Mouse (Mus musculus) adrenal gland, adult (tissue): ENCODE data around the gene Hs3st5.
"Not testable (repeated sequence)": the region's sequence is repeated elsewhere in the genome, so short reads cannot be mapped to it uniquely, and the experiment has no call there.

Experiments
- DNase-seq, 2 experiments: peaks; one replicate each; pipeline ENCODE4 v3.0.0; 2022 to 2023; ENCODE audit warnings: low spot score in 1 of 2; ENCODE audit not compliant: inconsistent age in 2 of 2

Gene Hs3st5

GRCm38 (mm10) chr10:36556128-36556527 is 49.5 kb downstream of the Hs3st5 start:
- no peak for DNase-seq

- no peak for DNase-seq
Observed at GRCm38 (mm10) chr10:36557673-36558072, 51.1 kb downstream of the Hs3st5 start.

- DNase-seq, result no peak
Observed at GRCm38 (mm10) chr10:36558736-36559135, 52.1 kb downstream of the Hs3st5 start.

- no peak for DNase-seq
Observed at GRCm38 (mm10) chr10:36567258-36567657, 60.6 kb downstream of the Hs3st5 start.

- no peak for DNase-seq
Observed at GRCm38 (mm10) chr10:36572540-36572939, 65.9 kb downstream of the Hs3st5 start.

DNA sequence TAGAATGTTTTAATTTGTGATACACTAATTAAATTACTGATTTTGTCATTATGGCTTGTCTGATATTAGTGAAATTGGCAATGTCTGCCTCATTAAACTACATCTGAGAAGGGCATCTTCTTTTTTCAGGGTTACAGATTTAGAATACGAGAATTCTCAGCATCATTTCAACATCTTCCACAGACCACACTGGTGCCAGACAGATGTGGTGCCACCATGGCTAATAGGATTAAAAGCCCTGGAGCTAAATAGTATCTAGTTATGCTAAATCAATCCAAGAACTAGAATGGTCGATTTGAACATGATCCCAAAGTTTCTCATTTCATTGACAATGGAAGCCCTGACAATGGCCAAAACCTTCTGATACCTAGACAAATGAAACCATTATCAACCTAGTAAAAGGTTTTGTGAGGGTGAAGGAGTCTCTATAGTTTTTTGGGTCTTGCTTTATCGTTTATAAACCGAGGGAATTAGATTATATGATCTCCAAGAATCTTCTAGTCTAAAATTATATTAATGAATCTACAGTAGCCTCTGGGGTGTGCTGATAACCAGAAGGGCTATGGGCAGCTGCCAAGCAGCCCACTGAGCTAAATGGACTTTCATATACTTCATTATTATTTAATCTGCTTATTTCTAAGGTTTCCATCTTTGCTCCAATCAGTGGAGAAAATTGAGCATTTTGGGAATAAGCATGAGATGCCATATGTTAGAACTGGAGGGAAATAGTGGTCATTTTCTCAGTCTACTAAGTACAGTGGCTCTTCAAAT is 71.9 kb downstream of the Hs3st5 start:
- no peak for DNase-seq

DNA sequence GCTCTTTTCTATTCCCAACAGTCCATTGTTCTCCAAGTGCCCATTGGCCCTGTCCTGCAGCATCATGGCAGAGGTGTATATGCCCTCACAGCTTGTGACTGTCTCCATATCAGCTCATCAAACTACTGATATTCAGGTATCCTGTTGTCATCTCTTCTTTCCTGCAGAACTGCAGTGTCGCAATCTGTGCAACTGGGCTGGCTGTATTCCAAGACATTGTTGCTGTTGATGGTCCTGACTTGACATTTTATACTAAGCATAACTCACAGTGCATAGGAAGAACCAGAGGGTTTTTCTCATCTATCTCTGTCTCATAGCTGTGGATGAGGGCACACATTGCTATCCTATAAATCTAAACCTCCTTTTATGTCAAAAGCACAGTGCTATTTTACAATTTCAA is 103.8 kb downstream of the Hs3st5 start:
- DNase-seq, result peak in 1 of 2 experiments; percentile 25

- not testable (repeated sequence) for DNase-seq
Observed at GRCm38 (mm10) chr10:36611415-36611814, 104.8 kb downstream of the Hs3st5 start.

GRCm38 (mm10) chr10:36623037-36623436 is 116.4 kb downstream of the Hs3st5 start:
- no peak for DNase-seq

DNA sequence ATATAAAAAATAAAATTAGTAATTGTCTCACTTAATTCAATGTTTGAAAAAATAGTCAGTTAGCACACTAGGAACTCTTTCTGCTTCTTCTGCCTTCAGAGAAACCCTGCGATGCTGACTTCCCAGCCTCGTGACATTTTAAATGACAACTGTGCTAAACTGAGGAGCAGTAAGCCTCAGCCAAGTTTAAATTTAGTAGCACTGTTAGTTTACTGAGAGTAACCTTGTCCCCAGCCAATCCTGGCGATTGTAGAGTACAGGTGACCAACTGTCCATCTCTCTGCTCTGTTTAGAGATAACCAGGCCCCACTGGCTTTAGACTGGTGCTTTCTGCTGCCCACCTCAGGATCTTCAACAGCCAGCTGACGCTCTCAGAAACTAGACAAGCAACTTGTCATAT is 121.3 kb downstream of the Hs3st5 start:
- DNase-seq, result no peak

DNA sequence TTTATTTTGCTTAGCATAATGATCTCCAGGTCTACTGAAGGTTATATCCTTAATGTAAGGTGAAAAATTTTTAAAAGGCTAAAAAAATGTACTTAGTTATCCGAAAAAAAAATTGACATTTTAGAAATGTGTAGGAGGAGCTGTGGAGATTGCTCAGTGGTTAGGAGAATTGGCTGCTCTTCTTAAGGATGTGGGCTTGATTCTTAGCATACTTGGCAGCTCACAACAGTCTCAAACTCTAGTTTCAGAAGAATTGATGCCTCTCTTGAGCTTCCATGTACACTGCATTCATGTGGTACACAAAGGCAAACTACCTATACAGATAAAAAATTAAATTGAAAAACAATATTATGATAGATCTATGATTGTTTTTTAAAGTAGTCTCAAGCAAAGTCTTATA is 125.1 kb downstream of the Hs3st5 start:
- DNase-seq, result no peak

DNA sequence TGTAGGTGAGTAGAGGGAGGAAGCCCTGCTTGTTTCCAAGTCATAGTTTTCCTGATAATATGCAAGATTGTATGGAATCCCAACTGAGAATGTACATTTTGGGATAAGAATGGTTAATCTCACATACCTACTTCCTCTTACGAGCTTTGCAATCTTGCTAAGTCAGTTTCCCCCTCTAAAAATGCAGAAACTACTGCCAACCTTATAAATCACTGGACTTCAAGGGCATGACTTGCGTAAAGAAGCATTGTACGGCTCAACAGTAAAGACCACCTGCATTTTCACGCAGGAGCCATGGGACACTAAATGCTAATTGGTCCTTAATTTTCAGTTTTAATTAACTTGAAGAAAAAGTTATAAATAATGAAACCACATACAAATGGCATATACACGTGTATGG is 144.0 kb downstream of the Hs3st5 start:
- no peak for DNase-seq

DNA sequence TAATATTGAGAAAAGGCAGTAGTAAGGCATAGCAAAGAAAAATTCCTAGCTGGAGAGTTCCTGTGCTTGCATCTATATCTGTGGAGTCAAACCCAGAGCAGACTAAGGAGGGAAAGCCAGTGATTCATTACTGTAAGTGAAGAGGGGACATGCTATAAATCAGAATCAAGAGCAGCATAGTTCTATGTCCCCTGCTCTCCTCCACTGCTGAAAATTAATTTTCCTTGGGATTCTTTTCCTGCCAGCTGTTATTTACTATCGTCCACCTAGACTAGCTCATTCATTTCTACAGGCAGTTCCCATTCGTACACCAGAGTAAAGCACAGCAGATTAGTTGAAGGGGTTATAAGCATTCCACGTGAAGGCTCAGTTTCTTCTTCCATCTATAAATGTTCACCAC is 207.4 kb downstream of the Hs3st5 start:
- DNase-seq, result no peak

- no peak for DNase-seq
Observed at GRCm38 (mm10) chr10:36726239-36726638, 219.6 kb downstream of the Hs3st5 start.

- peak in 1 of 2 experiments; percentile 26 for DNase-seq
Observed at GRCm38 (mm10) chr10:36729361-36730098, 222.9 kb downstream of the Hs3st5 start.

DNA sequence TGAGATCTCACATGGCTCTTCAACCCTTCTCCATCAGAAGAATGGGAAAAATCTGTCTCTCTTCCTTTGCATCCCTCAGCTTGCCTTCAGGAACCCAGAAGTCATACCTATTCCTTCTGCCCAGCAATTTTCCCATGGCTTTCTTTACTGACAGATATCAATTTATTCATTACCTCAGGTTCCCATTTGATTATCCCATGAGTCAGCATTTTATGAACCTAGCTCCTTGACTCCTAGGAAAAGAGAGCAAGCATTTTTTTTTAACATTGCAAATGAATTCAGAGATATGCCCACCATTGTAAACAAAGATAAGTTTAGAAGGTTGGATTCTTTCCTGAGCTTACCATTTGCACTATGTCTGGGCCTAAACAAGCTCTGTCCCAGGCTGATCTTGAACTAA is 232.8 kb downstream of the Hs3st5 start:
- no peak for DNase-seq

GRCm38 (mm10) chr10:36750021-36750420 is 243.4 kb downstream of the Hs3st5 start:
- DNase-seq, result no peak

- DNase-seq, result peak in 1 of 2 experiments; percentile 47
Observed at GRCm38 (mm10) chr10:36754471-36754870, 247.9 kb downstream of the Hs3st5 start.

DNA sequence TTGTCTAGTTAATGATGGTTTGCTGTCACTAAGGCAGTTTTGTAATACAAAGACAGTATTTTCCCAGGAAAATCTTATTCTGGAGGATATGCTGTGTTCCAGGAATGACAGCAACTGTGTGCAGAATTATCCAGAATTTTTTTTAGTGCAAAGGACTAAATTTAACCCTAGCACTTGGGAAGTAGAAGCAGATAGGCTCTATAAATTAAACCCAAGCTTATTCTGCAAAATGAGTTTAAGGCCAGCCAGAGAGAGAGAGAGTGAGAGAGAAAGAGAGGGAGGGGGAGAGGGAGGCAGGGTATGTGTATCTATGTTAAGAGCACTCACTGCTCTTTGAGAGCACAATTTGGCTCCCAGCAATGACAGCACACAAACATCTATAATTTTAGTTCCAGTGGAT is 267.0 kb downstream of the Hs3st5 start:
- no peak for DNase-seq

DNA sequence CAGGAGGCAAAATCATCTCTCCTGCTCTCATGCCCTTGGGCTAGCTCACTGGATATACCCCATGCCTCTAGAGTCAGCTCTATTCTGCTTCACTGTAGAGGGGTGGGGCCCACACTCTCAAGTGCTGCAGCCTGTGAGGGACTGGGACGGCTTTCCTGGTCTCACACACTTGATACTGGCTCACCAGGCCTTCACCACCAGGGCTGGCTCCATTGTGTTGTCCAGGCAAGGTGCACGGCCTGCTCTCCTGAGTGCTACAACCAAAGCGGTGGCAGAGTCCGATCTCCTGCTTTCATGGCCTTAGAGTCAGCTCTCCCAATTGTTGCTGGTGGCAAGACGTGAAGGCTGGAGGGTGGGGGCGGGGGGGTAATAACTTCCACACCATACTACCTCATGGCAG is 268.3 kb downstream of the Hs3st5 start:
- DNase-seq, result no peak

DNA sequence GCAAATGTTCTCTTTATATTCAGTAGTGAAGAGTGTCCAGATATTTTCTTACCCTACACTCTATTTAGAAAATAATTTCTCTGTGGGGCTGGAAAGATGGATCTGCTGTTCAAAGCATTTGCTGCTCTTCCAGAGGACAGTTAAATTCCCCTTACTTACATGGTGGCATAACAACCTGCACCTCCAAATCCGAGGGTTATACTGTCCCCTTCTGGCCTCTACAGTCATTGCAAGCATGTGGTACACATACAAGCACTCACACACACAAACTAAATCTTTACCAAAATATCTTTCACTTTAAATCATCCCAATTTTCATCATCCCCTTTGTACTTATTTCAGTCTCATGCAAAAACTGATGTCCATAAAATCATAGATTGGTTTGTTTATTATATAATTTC is 275.0 kb downstream of the Hs3st5 start:
- no peak for DNase-seq

GRCm38 (mm10) chr10:36786970-36787369 is 280.4 kb downstream of the Hs3st5 start:
- DNase-seq, result no peak
